In the genomic region with DNA sequence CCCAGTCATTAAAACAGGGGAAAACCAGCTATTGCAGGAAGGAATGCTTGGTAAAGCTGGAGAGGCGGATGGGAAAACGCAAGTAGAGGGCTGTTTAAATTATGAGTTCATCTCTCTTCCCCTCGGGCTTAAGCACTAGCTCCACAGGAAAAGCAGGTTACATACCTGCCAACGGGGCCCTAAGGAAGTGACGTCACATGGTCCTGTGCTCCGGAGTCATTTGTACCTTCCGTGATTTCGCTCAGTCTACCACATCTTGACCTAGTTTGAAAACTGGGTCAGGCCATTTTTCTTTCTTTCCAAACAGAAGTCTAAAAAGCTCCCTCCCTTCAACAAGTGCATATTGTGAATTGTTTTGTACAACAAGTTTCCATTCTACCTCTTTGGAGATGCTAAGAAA, we compare ENCODE assay signal across 22 mouse cellular contexts. TPM values are rescaled to one million over a fixed set of nuclear protein-coding genes. Genes with fewer than 3 reads are reported as not detected.
A peak's percentile ranks its signal among the peaks of the same experiment; 100 is the strongest.
DNase-seq lines count a peak whose midpoint lies in the region; ATAC-seq and TF ChIP-seq lines count a peak whose summit lies in the region.
"Had no signal": no experiment of that assay in that cellular context is flagged by ENCODE, and none has a peak within 500 bp of the region (broad histone marks: within the 10 kb centered on the region; RNA-seq: fewer than 3 reads in every experiment).

No protein-coding gene starts in this region.

- 79% methylated on average over 8 of the region's 8 CpGs for WGBS in lung, embryonic 14.5 days

- H3K36me3 ChIP-seq in lung, embryonic 14.5 days (ENCODE audit: insufficient read depth), result no peaks in the 10 kb centered on the region
- H3K36me3 ChIP-seq: forebrain, embryonic 15.5 days; heart, embryonic 10.5 days; hindbrain, embryonic 12.5 days had no signal

- no peaks in the 10 kb centered on the region for H3K4me1 ChIP-seq in lung, embryonic 14.5 days (ENCODE audit: insufficient read depth)
- H3K4me1 ChIP-seq: forebrain, embryonic 15.5 days; heart, embryonic 10.5 days; hindbrain, embryonic 12.5 days had no signal

- no peak overlapping the region for H3K9ac ChIP-seq in lung, embryonic 14.5 days
- H3K9ac ChIP-seq: forebrain, embryonic 15.5 days; hindbrain, embryonic 12.5 days had no signal

- H3K4me3 ChIP-seq in lung, embryonic 14.5 days (ENCODE audit: low read depth, low read length), result no peak overlapping the region
- H3K4me3 ChIP-seq: forebrain, embryonic 15.5 days; heart, embryonic 10.5 days; hindbrain, embryonic 12.5 days had no signal

- H3K4me2 ChIP-seq in lung, embryonic 14.5 days, result no peak overlapping the region
- H3K4me2 ChIP-seq: forebrain, embryonic 15.5 days; hindbrain, embryonic 12.5 days had no signal

- H3K27me3 ChIP-seq in lung, embryonic 14.5 days (ENCODE audit: insufficient read depth, low read length), result no peaks in the 10 kb centered on the region
- H3K27me3 ChIP-seq: forebrain, embryonic 15.5 days; hindbrain, embryonic 12.5 days had no signal

- no peak overlapping the region for H3K27ac ChIP-seq in lung, embryonic 14.5 days (ENCODE audit: low read depth)
- H3K27ac ChIP-seq: forebrain, embryonic 15.5 days; heart, embryonic 10.5 days; hindbrain, embryonic 12.5 days had no signal

- H3K9me3 ChIP-seq in lung, embryonic 14.5 days (ENCODE audit: low read depth, low read length), result no peaks in the 10 kb centered on the region
- H3K9me3 ChIP-seq: forebrain, embryonic 15.5 days; heart, embryonic 10.5 days; hindbrain, embryonic 12.5 days had no signal

- DNase-seq in lung, embryonic 14.5 days, result peak; percentile 17
- no peak for DNase-seq in lung, postnatal 14 days
- peak; percentile 16 for DNase-seq in urinary bladder, postnatal 14 days (ENCODE audit: low spot score)
- no peak for DNase-seq in urinary bladder, postnatal 36 days (ENCODE audit: low spot score in 2 of 2)
- DNase-seq in layer of hippocampus, adult 9-10 months (ENCODE audit: low spot score), result no peak
- no peak for DNase-seq in adrenal gland, adult 8-10 months
- DNase-seq: adrenal gland, postnatal 25 days; cerebellum, adult 18-20 months; cerebellum, postnatal 10 days; gastrocnemius, postnatal 36 days; heart, adult 18-20 months; heart, postnatal 10 days; heart, postnatal 4 days had no signal

- no peak for ATAC-seq in lung, embryonic 14.5 days (ENCODE audit: insufficient read depth)
- peak; percentile 84 for ATAC-seq in inflammation-experienced regulatory T-cells, adult 6 months
- ATAC-seq: forebrain, embryonic 15.5 days had no signal

- no peak for TF ChIP-seq CTCF in lung, embryonic 14.5 days (IDR thresholded peaks at IDR 0.05; ENCODE audit: low read depth)

RNA-seq across cellular contexts. Expression of gene Ccl20, which starts 21.3 kb away (rescaled TPM):
- 0.18 TPM in 1 of 2 replicates, not detected in the other for polyA plus RNA-seq in lung, embryonic 14.5 days (2014; fragmentation: Nextera tagmentation; extraction: Ambion mirVana)
- polyA plus RNA-seq in inflammation-experienced regulatory T-cells, adult 6 months (2017; shearing (Covaris generic)), result 10 to 100 TPM in 2 of 3 experiments, 1 to 10 TPM in 1; 1.1 to 29.5 (median 11.3) TPM
- not detected for total RNA-seq in adrenal gland, adult 8-10 months (2022)
- total RNA-seq: adrenal gland, adult 18-20 months; adrenal gland, postnatal 25 days; gastrocnemius, adult 8-10 months; gastrocnemius, postnatal 36 days; heart, postnatal 10 days; heart, postnatal 4 days; MEL had no signal
- polyA plus RNA-seq: embryonic facial prominence, embryonic 11.5 days; forebrain, embryonic 11.5 days; forebrain, embryonic 15.5 days; hindbrain, embryonic 12.5 days had no signal

RNA-seq across cellular contexts. Expression of gene Daw1, which starts 21.7 kb away (rescaled TPM):
- polyA plus RNA-seq in lung, embryonic 14.5 days (2014; fragmentation: Nextera tagmentation; extraction: Ambion mirVana), result 0.20 TPM in 1 of 2 replicates, not detected in the other
- 1 to 10 TPM in 1 of 3 experiments, under 1 TPM in 1, not detected in 1; 0.44 to 1.2 TPM for polyA plus RNA-seq in inflammation-experienced regulatory T-cells, adult 6 months (2017; shearing (Covaris generic))
- not detected for total RNA-seq in adrenal gland, adult 8-10 months (2022)
- total RNA-seq: adrenal gland, adult 18-20 months; adrenal gland, postnatal 25 days; gastrocnemius, adult 8-10 months; gastrocnemius, postnatal 36 days; heart, adult 18-20 months; heart, postnatal 4 days; MEL had no signal
- polyA plus RNA-seq: embryonic facial prominence, embryonic 11.5 days; heart, embryonic 10.5 days had no signal

Comparison
In these comparisons a context has a peak if more than half of its experiments do, and no peak if none do; other contexts are left out.
1. DNase-seq: peak in lung, embryonic 14.5 days (single experiment) and urinary bladder, postnatal 14 days (single experiment); none in lung, postnatal 14 days (single experiment), urinary bladder, postnatal 36 days (0 of 2), layer of hippocampus, adult 9-10 months (single experiment) and adrenal gland, adult 8-10 months (single experiment).